Mouse (Mus musculus) frontal cortex, postnatal 25 days (tissue): ENCODE measurements around the gene Gcdh.

Experiments
- DNase-seq, 2 experiments: peaks; one replicate each; pipeline ENCODE4 v3.0.0; 2022; ENCODE audit warnings: low spot score in 2 of 2

Gene Gcdh

DNA sequence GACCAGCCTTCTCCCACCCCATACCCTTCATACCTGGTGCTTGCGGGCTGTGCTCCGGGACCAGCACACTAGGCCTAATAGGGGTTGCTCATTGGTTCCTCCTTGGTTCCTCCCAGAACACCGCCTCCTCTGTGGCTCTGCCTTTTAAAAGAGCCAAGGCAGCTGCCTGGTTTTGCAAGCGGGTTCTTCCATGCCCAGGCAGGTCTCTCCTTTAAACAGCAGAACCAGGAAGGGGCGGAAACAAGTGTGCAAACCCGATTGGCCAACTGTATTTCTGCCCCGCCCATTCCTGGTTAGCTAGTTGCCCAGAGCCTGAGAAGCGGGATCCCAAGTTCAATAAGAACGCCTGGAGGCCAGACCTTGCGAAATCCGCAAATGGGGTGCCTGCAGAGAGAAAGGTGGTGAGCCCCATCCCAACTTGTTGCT, at the start of gene Gcdh:
Gene Gcdh, minus strand, starts transcription at position 213 of the 426 bp plus-strand sequence.
- peak; percentile 72 to 85 for DNase-seq

DNA sequence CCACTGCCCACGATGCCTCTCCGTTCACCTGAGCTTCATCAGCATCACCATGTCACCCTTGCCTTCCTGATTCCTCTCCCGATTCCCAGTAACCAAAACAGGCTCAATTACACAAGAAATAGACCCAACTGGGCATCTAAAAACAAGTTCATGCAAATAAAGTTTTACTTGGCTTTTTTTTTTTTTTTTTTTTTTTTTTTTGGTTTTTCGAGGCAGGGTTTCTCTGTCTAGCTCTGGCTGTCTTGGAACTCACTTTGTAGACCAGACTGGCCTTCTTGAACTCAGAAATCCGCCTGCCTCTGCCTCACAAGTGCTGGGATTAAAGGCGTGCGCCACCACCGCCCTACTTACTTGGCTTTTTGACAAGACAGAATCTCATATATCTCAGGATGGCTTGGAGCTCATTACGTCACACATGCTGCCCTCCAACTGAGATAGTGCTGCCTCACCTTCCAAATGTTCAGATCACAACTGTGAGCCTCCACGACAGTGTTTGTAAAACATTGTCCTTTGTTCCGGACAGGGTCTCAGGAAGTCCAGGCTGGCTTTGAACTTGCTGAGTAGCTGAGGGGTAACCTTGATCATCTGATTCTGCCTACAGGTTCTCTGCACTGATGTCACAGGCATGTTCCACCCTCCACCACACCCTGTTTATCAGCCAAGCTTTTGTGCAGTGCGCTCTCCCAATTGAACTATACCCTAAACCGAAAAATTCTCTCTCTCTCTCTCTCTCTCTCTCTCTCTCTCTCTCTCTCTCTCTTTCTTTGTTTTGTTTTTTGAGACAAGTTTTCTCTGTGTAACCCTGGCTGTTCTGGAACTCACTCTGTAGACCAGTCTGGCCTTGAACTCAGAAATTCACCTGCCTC, 44.1 kb upstream of the Gcdh start:
- DNase-seq = no peak

DNA sequence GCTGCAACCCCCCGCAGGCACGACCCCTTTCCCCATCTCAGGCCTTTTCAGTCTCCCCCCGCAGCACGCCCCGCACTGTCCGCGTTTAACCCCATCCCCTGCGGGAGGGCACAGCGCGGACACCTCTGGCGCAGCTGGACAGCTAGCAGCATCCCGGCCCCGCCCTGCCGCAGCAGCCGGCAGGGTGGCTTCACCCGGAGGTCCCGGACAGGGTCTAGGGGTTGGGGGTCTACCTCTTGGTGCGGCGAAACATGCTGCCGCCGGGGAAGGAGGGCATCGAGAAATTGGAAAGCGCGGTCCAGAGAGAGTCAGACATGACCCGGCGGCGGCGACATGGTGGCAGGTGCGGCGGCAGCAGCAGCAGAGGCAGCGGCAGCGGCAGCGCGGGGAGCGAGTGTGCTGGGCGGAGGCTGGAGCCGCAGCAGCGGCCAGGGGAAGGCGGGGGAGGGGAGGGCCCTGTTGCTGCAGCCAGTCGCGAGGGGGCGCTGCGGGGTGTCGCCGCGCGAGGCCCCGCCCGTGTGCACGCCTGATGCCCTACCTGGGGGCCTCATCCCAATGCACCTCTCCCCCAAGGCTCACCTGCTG, 43.3 kb upstream of the Gcdh start, which contains the start of gene Mast1:
Gene Mast1, minus strand, starts transcription at position 398 of the 585 bp plus-strand sequence.
- DNase-seq = peak; percentile 53 to 64

DNA sequence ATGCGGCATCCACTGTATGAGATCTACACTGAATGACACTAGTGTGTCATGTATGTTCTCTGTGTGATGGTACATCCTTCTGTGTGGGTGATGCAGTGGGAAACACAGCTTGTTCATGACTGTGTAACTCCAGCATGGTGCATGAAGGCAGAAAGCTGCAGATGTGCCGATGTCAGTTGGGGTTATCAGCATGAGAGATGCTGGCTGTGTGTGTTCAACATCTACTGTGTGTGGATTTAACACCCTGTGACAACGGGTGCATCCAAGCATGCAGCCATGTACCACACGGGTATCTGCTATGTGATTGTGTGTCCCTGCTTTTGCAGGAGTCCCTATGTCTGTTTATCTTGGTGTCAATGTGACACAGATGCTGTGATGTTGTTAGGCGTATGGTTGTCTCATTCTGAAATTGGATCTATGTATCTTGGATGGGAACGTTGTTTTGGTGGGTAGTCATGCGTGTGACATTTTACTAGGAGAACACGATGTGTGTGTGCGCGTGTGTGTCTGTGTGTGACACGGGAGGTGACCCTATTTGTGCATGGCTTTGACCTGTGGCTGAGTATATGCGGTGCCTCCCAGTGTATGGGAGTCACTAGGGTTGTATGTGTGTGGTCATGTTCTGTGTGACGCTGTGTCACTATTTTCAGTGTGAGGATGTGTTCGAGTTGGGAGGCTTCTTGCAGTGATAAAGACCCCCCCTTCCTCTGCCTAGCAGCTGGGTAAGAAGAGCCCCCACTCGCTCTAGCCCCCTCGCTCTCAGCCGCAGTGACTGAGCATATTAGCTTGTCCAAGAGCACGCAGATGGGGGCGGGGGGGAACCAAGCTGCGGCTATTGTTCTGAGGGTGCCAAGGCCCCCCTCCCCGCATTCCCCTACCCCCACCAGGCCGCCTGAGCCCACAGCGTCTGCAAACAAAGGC, 42.6 kb upstream of the Gcdh start:
- DNase-seq = no peak

DNA sequence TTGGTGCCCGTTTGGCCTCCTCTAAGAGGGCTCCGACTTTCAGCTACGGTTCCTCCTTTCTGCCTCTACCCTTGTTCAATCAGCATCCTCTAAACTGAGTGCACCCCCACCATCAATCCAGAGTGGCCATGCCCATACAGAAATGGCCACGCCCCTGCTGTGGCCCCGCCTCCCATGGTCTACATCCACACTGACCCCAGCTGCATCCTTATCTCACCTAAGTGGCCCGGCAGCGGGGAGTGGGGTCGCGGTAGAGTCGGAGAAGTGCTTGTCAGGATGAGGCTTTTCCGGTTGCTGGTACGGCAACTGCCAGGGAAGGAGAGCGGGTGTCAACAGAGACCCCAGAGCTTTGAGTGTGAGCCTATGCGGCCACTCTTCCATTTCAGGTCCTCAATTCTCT, 41.8 kb upstream of the Gcdh start:
- DNase-seq = no peak

DNA sequence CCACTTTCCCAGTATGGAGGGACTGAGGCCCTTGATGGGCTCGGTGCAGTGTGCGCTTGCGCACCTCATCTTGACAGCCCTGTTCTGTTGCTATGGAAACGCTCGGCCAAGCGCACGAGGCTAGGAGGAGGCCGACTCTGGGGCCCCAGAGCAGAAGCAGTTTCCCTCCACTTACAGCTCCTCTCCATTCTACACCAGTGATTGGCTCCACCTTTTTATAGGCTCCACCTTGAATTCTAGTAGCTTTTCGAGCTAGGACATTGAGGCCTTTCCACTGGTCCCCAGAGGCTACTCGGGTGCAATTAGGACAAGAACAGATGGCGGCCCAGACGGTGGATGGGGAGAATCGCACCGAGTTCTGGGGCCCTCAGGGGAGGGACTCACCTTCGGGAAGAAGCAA, 41.1 kb upstream of the Gcdh start:
- DNase-seq = no peak

DNA sequence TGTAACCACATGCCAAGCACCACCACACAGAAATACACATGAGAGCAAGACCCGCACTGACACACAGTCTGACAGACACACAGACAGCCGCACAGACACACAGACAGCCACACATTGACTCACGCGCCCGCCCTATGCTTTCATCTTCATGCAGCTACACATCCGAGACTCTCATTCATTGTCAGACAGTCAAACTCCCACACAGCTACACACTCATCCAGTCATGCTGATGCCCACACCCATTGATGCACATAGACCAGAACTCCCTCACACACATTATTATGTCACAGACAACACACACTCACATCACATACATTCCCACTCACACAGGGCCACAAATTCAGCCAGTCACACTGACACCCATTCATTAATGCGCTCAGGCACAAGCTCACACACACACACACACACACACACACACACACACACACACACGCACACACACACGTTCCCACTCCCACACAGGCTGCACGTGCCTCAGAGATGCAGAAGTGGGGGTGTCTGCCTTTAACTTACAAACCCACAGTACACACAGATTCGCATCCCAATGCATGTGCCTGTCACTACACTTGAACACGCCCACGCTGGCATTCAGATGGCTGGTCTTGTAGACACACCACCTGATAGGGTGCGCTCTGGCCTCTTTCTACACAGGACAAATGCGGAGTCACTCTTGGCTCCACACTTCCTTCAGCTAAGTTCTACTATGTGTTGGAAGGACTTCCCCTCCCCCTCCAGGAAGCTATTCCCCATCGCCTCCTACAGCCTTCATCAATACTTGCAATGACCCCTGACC, 40.2 kb upstream of the Gcdh start:
- DNase-seq = no peak

DNA sequence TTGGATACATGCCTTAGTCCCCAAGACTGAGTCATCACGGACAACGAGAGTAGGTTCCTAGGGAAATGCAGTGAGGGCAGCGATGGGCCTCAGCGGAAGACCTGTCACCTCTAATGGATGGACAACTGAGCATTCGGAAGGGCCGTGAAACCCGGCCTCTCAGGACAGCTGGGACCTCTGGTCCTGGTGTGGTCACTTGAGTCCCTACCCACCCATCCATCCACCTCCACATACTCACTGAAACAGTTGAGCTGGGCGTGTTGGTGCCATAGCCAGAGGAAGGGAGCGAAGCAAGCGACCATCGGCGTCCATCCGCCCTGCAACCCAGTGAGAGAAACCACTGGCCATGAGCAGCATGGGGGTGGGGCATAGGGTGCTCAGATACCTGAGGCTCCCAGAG, 36.9 kb upstream of the Gcdh start:
- no peak for DNase-seq

DNA sequence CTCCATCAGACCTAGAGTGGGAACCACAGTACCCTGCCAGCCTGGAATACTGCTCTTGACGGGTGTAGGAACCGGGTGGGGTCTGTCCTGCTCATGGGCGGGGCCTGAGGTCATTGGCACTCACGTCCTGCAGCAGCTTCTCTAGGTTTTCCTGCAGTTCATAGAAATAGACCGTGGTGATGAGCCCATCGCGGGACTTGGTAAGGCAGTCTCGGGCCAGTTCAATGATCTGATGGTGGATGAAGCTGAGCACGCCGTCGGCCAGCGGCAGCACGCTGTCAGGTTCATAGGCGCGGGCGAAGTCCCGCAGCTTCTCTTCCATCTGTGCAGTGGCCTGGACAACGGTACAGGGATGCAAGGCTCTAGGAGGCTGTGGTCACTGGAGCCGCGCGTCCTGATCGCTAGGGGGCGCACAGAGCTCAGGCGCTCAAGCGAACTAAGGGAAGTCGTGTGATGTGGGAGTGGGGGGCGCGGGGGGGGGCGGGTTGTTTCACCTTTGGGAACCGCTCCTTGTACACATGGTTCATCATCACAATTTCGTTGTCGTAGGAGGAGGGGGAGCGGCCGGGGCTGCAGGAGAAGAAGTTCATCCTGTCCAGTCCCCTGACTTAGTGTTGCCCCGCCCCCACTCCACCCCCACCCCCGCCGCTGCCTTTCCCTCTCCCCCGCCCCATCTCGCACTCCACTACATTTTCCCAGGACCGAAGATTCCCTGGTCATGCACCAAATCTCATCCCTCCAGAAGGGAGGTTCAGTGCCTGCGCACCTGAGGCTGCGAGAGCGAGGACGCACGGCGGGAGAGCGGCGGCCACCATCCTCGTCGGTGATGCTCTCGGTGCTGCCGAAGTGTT, 35.0 kb upstream of the Gcdh start:
- DNase-seq = no peak

DNA sequence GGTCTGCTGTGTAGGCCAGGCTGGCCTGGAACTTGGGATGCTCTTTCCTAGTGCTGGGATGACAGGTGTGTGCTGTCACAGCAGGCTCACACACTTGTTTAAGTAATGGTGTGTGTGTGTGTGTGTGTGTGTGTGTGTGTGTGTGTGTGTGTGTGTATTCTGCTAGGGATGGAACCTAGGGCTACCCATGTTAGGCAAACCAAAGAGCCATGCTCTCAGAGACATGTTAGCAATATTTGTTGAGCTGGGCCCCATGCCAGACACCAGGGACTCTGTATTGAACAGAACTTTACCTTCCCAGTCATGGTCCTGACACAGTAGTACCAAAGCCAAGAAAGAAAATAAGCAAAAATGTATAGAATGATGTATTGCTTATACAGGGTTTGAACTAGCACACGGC, 33.8 kb upstream of the Gcdh start:
- no peak for DNase-seq

DNA sequence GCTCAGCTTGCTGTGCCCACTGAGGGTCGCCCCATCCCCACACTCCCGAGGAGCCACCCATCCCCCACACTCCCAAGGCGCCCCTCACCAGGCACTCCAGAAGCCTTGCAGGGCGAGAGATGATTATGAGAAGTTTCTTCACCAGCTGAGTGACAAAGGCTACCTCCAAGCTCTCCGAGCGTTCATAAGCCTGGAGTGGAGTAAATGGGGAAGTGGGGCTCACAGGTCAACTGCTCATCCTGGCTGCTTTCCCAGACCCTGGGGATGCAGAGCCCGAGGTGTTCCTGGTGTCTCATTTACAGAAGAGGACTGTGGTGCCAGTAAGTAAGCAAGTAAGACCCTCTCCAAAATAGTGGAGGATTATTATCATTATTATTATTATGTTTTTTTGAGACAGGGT, 31.8 kb upstream of the Gcdh start:
- DNase-seq = no peak

DNA sequence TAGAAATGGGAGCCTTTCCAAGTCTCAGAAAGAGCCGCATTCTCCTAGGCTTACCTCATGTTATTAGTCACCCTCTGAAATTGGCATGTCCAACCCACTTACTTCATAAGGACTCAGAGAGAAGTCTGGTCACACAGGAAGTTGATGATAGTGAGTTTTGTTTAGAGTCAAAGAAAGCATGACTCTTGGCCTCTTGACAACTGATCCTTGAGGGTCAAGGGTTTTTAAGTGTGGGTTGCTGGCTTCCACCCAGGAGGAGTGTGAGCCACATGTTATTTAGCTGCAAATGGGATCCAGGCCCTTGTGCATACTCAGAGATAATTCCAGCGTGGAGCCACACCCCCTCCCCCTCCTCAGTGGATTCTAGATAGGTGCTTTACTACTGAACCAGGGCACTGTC, 27.9 kb upstream of the Gcdh start:
- DNase-seq = no peak

DNA sequence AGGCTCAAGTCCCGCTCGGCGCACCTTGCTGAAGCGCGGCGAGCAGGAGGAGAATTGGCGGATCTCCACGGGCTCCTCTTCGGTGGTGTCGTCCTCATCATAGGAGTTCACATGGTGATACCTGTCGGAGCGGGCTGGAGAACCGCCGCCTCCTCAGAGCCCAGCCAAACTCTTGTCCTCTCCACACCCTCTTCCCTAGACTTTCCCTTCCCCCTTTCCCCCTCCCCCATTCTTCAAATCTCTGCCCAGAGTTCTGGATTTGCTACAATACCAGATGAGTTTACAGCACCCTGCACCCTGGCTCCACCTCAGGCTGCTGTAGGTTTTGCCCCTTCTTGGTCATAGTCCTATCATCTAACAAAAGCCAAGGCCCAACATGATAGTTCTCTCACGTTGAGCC, 24.9 kb upstream of the Gcdh start:
- no peak for DNase-seq

DNA sequence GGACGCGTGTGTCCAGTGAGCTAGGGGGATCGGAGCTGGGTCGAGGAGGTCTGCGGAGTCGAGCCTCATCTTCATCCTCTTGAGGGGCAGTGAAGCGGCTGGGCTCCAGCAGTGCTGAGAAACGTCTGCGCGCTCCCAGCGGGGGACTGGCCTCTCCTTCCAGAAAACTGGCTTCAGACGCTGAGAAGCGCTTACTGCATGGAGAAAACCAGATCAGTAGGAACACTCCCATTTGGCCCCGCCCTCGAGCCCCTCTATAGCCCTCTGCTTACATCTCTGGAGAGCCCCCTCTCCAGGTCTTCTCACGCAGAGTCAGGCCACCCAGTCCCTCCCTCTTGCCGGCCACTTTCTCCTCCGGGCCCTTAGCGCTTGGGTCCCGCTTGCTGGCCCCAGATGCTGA, 24.1 kb upstream of the Gcdh start:
- DNase-seq = no peak

DNA sequence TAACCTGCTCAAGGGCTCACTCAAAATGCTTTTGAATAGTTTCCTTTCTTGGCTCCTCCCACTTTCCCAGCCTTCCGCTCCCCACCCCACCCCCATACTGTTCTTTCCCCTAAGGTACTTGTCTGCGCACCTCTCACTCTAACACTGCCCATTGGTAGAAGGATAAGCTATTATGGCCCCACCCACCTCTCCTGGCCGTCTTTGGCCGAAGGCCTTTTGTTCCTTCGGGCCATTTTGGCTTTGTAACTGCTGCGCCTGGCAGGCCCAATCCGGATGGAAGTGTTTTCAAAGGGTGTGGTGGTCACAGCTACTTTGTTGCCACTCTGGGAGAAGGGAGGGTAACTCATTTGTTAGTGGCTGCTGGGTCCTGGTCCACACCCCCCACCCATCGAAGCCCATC, 21.5 kb upstream of the Gcdh start:
- no peak for DNase-seq

DNA sequence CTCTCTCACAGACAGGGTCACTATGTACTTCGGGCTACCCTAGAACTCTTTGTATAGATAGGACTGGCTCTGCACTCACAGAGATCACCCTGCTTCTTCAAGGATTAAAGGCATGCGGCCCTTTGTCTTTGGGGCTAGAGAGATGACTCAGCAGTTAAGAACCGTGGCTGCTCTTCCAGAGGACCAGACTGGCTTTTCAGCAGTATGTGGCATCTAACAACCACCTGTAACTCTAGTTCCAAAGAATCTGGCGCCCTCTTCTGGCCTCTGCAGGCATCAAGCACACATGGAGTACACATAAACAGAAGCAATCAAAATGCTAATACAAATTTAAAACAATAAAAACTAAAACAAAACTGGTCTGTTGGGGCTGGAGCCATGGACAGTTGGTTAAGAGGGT, 20.2 kb upstream of the Gcdh start:
- no peak for DNase-seq

DNA sequence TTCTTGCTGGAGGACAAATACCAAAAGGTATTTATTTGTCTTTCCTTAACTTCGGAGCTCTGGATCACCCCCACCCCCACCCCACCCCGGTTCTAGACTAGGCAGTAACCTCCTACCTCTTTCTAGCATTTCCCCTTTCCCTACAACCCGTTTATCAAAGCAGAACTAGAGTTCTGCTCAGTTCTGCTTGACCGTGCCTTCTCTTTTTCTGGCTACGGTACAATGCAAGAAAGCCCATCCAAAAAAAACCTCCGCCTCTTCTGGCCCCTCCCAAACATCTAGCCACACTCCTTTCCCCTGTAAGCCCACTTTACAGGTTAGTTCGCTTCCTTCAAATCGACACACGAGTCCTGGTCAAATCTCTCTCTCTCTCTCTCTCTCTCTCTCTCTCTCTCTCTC, 19.8 kb upstream of the Gcdh start:
- no peak for DNase-seq

DNA sequence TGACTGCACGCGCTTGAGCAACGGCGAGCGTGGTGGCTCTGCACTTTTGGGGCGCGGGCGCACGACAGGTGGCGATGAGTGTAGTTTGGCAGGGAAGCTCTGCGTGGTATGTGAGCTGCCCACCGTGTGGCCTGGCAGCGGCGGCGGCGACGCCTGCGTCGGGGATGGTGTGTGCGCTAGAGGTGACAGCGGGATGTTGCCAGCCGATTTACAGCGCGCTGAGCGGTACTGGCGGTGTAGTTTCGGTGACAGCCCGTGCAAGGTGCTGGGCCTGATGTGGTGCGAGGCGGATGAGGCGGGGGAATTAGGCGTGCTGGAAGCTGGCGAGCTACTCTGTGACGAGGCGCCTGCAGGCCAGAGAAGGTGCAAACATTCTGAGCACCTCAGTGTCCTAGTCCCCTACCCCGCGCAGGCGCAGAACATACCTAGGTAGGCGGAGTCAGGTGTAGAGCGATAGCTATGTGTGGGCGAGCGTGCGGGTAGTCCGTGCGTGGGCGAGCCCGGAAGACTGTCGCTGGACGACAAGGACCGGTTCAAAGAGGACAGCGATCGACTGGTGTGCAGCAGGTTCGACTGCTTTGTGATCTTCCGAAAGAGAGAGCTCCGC, 19.3 kb upstream of the Gcdh start:
- no peak for DNase-seq

DNA sequence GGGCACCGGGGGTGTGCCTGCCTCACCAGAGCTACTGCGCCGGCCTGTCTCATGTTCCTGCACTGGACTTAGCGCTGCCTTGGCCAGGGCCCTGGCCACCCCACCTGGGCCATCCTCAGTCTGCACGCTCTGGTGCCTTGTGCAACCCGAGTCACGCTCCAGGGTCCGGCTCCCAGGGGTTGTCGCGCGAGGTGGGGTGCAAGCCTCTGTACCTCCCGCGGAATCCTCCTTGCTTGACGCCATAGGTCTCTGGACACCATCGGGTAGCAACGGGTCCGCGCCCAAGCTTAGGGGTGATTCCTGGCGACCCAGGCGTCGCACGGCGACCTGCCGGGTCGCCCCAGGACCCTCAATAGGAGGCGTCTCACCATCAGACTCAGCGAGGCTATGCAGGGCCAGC, 18.7 kb upstream of the Gcdh start:
- no peak for DNase-seq

DNA sequence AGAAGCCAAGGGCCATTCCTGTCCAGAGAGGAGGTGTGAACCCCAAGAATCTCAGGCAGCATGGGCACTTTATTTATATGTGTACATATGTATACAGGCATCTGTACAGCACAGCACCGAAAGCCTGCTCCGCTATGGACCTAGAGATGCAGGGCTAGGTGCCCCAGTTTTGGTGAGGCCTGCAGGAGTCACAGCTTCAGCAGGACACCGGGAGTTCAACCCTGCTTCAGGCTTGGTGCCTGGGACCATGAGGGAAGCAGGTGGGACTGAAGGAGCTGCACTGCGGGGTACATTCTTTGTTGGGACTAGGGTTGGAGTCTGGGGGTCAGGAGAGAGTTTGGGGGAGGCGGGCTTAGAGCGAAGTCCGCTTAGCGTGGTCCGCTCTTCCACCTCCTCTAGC, 18.1 kb upstream of the Gcdh start:
- no peak for DNase-seq
